Mouse (Mus musculus) stomach, postnatal 0 days (tissue): ENCODE results near the gene Spaca4. TPM values are rescaled to one million over a fixed set of nuclear protein-coding genes. Genes with fewer than 3 reads are reported as not detected.
A peak's percentile ranks its signal among the peaks of the same experiment; 100 is the strongest.

ENCODE experiments used
- ATAC-seq: fragments of 200-750 bp; cut with Nextera tagmentation; 2 replicates; pipeline ENCODE4 v1.8.0; 2017; ENCODE audit not compliant: low FRiP score, low TSS enrichment
- DNase-seq: peaks from one replicate; pipeline ENCODE4 v3.0.0-alpha.2; 2016; ENCODE audit warnings: low spot score
- H3K27ac ChIP-seq: fragments of 300-500 bp; sonication (generic); replicated peaks from 2 replicates; pipeline ENCODE4 v1.5.1; 2014; ENCODE audit warnings: mild to moderate bottlenecking, control low read depth
- H3K27me3 ChIP-seq: fragments of 300-500 bp; sonication (generic); 2 replicates; pipeline ENCODE4 v1.6.1; 2014; ENCODE audit warnings: low read length; ENCODE audit not compliant: control insufficient read depth, insufficient read depth
- H3K36me3 ChIP-seq: fragments of 300-500 bp; sonication (generic); 2 replicates; pipeline ENCODE4 v1.6.1; 2014; ENCODE audit warnings: low read length, mixed read lengths; ENCODE audit not compliant: control insufficient read depth, insufficient read depth
- H3K4me1 ChIP-seq: fragments of 300-500 bp; sonication (generic); replicated peaks from 2 replicates; pipeline ENCODE4 v1.6.1; 2014; ENCODE audit warnings: antibody characterized with exemption; ENCODE audit not compliant: control insufficient read depth, insufficient read depth
- H3K4me2 ChIP-seq: fragments of 300-500 bp; sonication (generic); replicated peaks from 2 replicates; pipeline ENCODE4 v1.6.1; 2014; ENCODE audit warnings: low read depth, mild to moderate bottlenecking, control low read depth, moderate library complexity
- H3K4me3 ChIP-seq: fragments of 300-500 bp; sonication (generic); 2 replicates; pipeline ENCODE4 v1.5.1; 2014; ENCODE audit warnings: low read depth, low read length, control low read depth
- H3K9ac ChIP-seq: fragments of 300-500 bp; sonication (generic); 2 replicates; pipeline ENCODE4 v1.6.1; 2014; ENCODE audit warnings: mild to moderate bottlenecking, low read length, control low read depth, mixed read lengths
- H3K9me3 ChIP-seq: fragments of 300-500 bp; sonication (generic); 2 replicates; pipeline ENCODE4 v1.6.1; 2016; ENCODE audit warnings: low read length; ENCODE audit not compliant: control insufficient read depth
- CTCF ChIP-seq: IDR thresholded peaks from 2 replicates; pipeline ENCODE4 v1.5.1; 2016; ENCODE audit warnings: antibody characterized with exemption, low read depth, mild to moderate bottlenecking, moderate library complexity
- EP300 ChIP-seq: optimal IDR thresholded peaks from 2 replicates; pipeline ENCODE3; 2016; ENCODE audit warnings: antibody characterized with exemption
- WGBS: fragments of 180-500 bp; shearing (Covaris S2); extraction: QIAGEN DNeasy Blood & Tissue Kit; methylation state at CpG from one replicate; pipeline ENCODE4 v1.1.7; 2014; 5-methylcytosine and 5-hydroxymethylcytosine counted together
- polyA plus RNA-seq: library from polyadenylated mRNA; unstranded; fragments of >200 nt; fragmentation: Nextera tagmentation; extraction: Ambion mirVana; gene quantifications from 2 replicates; pipeline ENCODE4 v1.2.1, GENCODE M21; 2015

Gene Spaca4
- polyA plus RNA-seq, 1 experiment from 2014 or later, result 0.56 TPM

DNA sequence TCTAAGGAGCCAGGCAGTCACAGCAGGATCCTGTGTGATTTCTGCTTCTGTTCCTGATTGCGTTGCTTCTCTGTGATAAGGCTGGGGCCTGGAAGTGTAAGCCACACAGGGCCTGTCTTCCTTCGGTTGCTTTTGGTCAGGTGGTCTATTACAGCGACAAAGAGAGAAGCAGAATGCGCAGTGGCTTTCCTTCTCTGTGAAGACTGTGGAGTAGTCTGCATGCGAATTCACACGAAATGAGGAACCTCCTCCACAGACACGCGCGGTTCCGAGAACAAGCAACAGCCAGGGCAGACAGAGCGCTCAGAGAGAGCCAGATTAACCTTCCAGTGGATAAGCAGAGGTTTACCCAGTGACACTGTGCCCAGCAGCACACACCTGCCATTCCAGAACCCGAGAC is 15.7 kb upstream of the Spaca4 start:
- H3K4me2 ChIP-seq, result no peak overlapping the region

DNA sequence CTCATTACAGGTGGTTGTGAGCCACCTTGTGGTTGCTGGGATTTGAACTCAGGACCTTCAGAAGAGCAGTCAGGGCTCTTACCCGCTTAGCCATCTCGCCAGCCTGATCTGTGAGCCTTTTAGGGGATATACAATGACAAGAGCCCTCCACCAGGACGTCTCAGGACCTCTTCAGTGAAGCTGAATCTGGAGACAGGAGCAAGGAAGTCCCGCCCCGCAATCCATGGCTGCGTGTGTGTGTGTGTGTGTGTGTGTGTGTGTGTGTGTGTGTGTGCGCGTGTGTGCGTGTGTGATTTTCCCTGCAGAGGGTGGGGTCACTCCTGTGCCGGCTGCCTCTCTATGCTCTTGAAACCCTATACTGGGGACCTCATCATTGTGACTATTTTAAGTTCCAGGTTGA is 14.2 kb upstream of the Spaca4 start:
- Histone ChIP-seq H3K4me3 (no peak overlapping the region), H3K36me3 (no peaks in the 10 kb centered on the region), H3K4me1 (no peaks in the 10 kb centered on the region), H3K27me3 (no peaks in the 10 kb centered on the region), H3K9ac (no peak overlapping the region), H3K4me2 (no peak overlapping the region), H3K27ac (no peak overlapping the region), H3K9me3 (no peaks in the 10 kb centered on the region)
- ATAC-seq (no peak), DNase-seq (peak; percentile 16)
- TF ChIP-seq EP300, result no peak
- no peak for TF ChIP-seq CTCF
- 62% methylated on average over 10 of the region's 10 CpGs for WGBS

More for the DNA sequence above, 15.7 kb upstream of the Spaca4 start:
- Histone ChIP-seq H3K9ac (no peak overlapping the region), H3K9me3 (no peaks in the 10 kb centered on the region), H3K36me3 (no peaks in the 10 kb centered on the region), H3K4me1 (no peaks in the 10 kb centered on the region), H3K4me3 (no peak overlapping the region), H3K27ac (no peak overlapping the region), H3K27me3 (no peaks in the 10 kb centered on the region)
- ATAC-seq, result no peak
- WGBS, result 83% methylated on average over 12 of the region's 12 CpGs
- TF ChIP-seq EP300, result no peak
- no peak for TF ChIP-seq CTCF
- DNase-seq, result no peak

DNA sequence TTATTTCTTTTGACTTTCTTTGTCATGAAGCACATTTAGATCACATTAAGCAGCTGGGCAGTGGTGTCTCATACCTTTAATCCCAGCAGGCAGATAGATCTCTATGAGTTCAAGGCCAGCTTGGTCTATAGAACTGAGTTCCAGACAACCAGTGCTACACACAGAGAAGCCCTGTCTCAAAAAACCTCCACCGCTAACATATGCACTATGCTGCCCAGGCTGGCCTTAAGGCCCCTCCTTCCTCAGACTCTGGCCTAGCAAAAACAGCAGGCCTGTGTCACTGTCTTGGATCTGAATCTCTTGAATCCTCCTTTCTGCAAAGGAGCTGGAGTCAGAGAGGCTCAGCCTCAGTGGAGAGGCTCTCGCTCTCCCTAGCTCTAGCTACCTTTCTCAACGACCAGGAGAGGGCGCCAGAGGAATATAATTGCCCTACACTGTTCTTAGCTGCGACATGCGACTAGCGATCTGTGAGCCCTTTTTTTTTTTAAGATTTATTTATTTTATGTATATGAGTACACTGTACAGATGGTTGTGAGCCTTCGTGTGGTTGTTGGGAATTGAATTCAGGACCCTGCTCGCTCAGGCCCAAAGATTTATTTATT is 13.7 kb upstream of the Spaca4 start:
- TF ChIP-seq EP300 (no peak), CTCF (peak; percentile 94)
- Histone ChIP-seq H3K27me3 (no peaks in the 10 kb centered on the region), H3K4me2 (no peak overlapping the region), H3K36me3 (no peaks in the 10 kb centered on the region), H3K4me3 (no peak overlapping the region), H3K27ac (no peak overlapping the region), H3K9ac (no peak overlapping the region), H3K4me1 (no peaks in the 10 kb centered on the region), H3K9me3 (no peaks in the 10 kb centered on the region)
- WGBS, result 10% methylated on average over 9 of the region's 9 CpGs
- peak; percentile 89 for DNase-seq
- ATAC-seq, result peak; percentile 81

DNA sequence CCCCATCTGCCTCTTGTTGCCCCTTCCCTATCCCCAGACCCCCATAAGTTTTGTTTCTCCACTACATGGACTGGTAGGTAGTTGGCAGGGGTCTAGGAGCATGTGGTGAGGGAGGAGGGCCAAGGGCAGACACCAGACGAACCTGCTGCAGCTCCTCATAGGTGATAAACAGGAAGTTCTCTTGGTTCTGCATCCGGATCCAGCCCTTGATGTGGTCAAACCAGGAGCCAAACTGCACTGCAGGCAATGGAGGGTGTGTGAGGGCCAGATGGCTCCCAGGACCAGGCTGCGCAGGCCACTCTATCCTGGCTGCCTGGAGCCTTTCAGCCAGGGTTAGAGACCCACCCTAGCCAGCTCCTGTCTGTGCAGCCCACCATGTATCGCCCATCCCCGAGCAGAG is 7.9 kb upstream of the Spaca4 start:
- 0 out of 2 replicates have a peak overlapping the region, but pooled peaks have one; percentile 8 for H3K27ac ChIP-seq
- WGBS, result 83% methylated on average over 5 of the region's 5 CpGs
- H3K4me3 ChIP-seq, result no peak overlapping the region
- H3K36me3 ChIP-seq, result no peaks in the 10 kb centered on the region
- ATAC-seq, result no peak
- no peak overlapping the region for H3K4me2 ChIP-seq
- H3K4me1 ChIP-seq, result 0 out of 2 replicates have a peak, but pooled peaks cover 4% of the 10 kb centered on the region
- no peak for DNase-seq
- TF ChIP-seq CTCF, result no peak
- TF ChIP-seq EP300, result no peak
- H3K9me3 ChIP-seq, result no peaks in the 10 kb centered on the region
- 0 out of 2 replicates have a peak overlapping the region, but pooled peaks have one; percentile 8 for H3K9ac ChIP-seq
- H3K27me3 ChIP-seq, result no peaks in the 10 kb centered on the region

DNA sequence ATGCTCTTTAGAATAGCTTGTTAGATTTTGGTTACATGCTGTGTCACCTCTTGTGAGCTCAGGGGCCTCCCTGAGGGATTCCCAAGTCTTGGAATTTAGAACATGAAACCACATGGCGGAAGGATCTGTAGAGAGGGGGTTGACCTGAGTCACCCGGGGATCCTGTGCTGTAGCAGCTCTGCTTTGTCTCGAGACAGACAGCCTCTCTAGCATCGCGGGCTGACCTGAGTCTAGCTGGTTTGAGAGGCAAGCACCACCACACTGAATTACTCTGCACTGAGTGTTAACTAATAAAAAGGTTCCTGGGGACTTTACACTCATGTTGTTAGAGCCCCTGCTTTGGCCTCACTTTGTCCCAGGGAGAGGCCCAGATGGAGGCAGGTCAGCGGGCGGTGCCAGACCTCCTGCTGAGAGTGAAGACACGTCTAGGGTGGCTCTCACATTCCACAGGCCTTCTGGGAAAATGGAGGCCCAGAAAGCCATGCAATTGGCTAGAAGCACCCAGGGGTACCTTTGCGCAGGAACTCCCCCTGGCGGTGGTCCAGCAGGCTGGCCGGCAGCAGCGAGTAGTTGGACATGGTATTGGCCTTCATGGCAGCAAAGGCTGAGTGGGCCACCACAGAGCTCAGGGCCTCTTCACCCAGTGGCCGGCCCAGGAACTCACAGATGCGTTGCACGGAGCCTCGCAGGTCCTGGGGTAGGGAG is 5.3 kb upstream of the Spaca4 start:
- 21% methylated on average over 16 of the region's 16 CpGs for WGBS
- no peak overlapping the region for H3K4me2 ChIP-seq

DNA sequence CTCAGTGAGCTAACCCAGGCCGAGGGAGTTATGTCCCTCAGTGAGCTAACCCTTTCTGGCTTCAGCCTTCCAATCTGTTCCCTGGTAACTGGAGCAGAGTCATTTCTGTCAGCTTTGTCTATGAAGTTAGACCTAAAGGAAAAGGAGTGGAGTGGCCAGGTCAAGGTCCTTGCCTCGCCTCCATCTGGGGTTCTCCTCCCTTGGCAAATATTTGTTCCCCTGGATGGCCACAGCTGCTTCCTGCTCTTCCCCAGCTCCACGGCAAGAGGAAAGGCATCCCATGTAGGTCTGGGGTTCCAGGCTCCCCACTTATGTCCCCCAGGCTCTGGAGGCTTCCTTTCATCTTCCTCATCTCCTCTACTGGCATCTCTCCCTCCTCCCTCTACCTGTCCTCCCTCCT is 2.0 kb upstream of the Spaca4 start:
- DNase-seq, result peak; percentile 82
- no peaks in the 10 kb centered on the region for H3K9me3 ChIP-seq
- no peak overlapping the region for H3K4me2 ChIP-seq
- TF ChIP-seq CTCF, result no peak
- no peak for TF ChIP-seq EP300
- no peaks in the 10 kb centered on the region for H3K27me3 ChIP-seq
- peaks cover 10% of the 10 kb centered on the region for H3K36me3 ChIP-seq
- peak; percentile 80 for ATAC-seq
- WGBS, result 48% methylated on average over 3 of the region's 3 CpGs
- no peak overlapping the region for H3K4me3 ChIP-seq
- H3K9ac ChIP-seq, result no peak overlapping the region
- peak overlapping the region; percentile 73 for H3K27ac ChIP-seq
- H3K4me1 ChIP-seq, result 0 out of 2 replicates have a peak, but pooled peaks cover 4% of the 10 kb centered on the region

More for the DNA sequence above, 5.3 kb upstream of the Spaca4 start:
- ATAC-seq (peak; percentile 8), DNase-seq (peak; percentile 83)
- Histone ChIP-seq H3K27ac (peak overlapping the region; percentile 78), H3K4me1 (0 out of 2 replicates have a peak, but pooled peaks cover 4% of the 10 kb centered on the region), H3K27me3 (no peaks in the 10 kb centered on the region), H3K9me3 (no peaks in the 10 kb centered on the region), H3K9ac (0 out of 2 replicates have a peak overlapping the region, but pooled peaks have one; percentile 18), H3K36me3 (no peaks in the 10 kb centered on the region), H3K4me3 (no peak overlapping the region)
- peak; percentile 74 for TF ChIP-seq CTCF
- no peak for TF ChIP-seq EP300
